Mouse (Mus musculus): ENCODE measurements around the gene Lrrc23.
"Not testable (repeated sequence)": the region's sequence is repeated elsewhere in the genome, so short reads cannot be mapped to it uniquely, and the experiment has no call there.

Lrrc23 gene

DNA sequence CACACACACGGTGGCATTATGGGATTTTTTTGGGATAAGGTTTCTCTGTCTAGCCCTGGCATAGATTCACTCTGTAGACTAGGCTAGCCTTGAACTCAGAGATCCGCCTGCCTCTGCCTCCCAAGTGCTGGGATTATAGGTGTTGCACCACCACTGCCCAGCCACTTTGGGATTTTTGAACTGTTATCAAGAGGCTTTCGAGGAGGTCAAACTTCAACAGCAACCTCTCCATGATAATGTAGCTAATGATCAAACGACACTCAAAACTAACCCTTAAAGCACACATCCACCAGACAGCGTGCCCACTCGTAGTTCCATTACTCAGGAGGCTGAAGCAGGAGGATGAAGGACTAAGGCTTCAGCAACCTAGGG is 28.4 kb upstream of the Lrrc23 start:
- no peak for DNase-seq (ENCODE audit: low read depth, low spot score)

DNA sequence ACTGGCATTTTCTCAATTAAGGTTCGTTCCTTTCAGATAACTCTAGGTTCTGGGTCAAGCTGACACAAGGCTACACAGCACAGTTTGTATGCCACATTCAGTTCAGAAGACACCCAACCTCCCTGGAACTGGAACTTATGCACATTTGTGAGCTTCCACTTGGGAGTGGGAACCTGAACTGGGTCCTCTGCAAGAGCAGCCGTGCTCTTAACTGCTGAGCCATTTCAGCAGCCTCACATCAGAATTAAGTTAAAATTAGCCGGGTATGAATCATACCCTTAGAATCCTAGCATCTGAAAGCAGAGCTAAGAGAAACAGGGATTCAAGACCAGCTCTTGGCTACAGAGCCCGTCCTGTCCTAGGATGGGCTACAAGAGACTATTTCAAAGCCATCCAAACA is 27.8 kb upstream of the Lrrc23 start:
- no peak for DNase-seq (ENCODE audit: low read depth, low spot score)

DNA sequence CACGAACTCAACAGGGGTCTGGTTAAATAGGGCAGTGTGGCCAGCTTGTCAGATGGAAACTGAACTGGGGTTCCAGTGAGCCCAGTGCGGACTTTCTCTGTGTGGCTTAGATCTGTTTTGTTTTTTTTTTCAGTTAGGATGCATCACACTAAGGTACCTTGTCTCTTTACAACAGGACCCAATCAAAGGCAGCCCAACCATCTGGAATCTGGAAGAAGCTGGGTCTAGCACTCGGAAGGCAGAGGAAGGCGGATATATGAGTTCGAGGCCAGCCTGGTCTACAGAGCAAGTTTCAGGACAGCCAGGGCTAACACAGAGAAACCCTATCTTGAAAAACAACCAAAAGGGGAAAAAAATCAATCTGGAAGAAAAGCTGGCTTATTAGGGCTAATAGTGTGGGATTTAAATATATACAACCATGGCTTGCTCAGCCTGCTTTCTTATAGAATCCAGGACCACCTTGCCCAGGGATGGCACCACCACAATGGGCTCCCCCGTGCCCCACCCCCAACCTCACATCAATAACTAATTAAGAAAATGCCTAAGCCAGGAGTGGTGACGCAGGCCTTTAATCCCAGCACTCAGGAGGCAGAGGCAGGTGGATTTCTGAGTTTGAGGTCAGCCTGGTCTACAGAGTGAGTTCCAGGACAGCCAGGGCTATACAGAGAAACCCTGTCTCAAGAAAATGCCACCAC is 27.1 kb upstream of the Lrrc23 start:
- no peak for DNase-seq (ENCODE audit: low read depth, low spot score)

DNA sequence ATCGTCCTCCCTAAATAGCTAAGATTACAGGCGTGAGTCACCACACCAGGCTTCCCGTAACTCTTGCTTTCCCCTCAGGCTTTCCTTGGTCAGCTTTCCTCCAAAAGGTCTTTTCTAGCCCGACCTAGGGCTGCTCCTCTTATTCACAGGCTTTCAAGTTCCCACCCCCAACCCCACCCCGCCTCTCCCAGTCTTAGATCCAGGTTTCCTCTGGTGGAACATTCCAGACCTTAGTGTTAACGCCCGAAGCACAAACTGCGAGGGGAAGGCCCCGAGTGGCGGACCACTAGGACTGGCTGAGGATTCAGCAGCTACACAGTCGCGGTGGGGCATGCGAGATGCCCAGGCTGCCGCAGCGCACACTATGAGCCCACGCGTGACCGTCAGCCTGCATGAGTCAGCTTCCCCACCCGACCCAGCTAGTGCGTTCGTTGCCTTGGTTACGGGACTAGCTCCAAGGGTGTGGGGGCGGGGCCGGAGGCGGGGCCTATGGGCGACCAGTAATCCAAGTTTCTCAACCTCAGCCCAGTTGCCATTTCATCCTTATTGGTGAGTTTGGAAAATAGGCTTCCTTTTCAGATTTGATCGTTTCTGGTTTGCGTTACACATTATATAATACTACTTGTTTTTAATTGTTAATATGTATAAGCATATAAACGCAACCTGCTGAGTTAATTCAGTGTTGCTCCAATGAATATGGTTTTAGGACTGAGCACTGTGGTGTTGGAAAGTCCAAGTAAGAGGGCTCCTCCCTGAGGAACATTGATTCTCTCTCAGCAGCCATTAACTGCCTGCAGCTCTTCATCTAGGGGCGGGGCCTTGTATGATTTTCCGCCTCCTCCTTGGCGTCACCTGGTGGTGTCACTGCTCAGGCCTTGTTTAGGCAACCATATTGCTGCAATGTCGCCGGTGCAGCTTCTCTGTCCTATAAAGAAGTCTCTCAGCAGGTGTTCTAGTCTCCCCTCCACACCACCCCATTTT is 26.1 kb upstream of the Lrrc23 start:
- DNase-seq (ENCODE audit: low read depth, low spot score) = peak; percentile 75

GRCm38 (mm10) chr6:124804341-124804740 is 24.8 kb upstream of the Lrrc23 start:
- DNase-seq (ENCODE audit: low read depth, low spot score) = no peak

DNA sequence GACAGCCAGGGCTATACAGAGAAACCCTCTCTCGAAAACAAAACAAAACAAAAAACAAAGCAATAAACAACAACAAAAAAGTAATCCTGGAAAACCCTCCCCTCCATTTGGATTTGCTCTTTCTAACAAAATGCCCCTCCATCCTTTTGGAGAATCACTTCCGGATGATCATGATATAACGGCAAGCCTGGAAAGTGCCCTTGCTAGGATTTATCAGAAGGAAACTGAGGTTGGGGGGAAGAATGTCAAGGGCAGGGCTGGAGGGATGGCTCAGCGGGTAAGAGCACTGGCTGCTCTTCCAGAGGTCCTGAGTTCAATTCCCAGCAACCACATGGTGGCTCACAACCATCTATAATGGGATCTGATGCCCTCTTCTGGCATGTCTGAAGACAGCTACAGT is 24.2 kb upstream of the Lrrc23 start:
- not testable (repeated sequence) for DNase-seq (ENCODE audit: low read depth, low spot score)

GRCm38 (mm10) chr6:124803061-124803460 is 23.5 kb upstream of the Lrrc23 start:
- no peak for DNase-seq (ENCODE audit: low read depth, low spot score)

DNA sequence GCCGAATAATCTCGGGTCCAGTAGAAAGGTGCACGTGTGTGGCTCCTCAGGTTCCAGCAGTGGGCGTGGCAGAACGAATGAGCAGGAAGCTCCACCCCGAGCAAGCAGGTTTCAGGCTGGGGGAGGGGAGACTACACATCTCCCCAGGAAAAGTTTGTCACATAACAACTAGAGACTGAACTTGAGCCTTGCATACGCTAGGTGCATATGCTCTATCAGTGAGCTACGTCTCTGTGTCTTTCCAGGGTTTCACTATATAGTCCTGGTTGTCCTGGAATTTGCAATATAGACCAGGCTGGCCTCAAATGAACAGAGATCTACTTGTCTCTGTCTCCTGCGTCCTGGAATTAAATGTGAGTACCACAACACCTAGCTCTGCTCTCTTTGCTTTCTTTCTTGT is 22.9 kb upstream of the Lrrc23 start:
- DNase-seq (ENCODE audit: low read depth, low spot score) = not testable (repeated sequence)

DNA sequence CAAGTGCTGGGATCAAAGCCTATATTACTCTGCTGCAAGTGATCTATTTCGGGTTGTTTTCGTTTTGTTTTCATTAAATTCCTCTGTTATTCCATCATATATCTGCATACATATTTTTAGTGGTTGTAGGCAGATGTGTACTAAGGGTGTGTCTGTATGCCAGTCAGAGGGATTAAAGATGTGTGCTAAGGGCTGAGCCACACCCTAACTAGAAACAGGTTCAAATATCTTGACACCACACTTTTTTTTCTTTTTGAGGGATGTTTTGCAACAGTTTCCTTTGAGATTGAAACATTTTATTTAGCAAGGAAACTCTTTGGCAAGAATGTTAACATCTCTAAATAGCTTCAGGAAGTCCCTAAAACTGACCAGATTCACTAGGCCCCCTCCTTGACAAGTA is 16.7 kb upstream of the Lrrc23 start:
- no peak for DNase-seq (ENCODE audit: low read depth, low spot score)

GRCm38 (mm10) chr6:124795781-124796180 is 16.3 kb upstream of the Lrrc23 start:
- no peak for DNase-seq (ENCODE audit: low read depth, low spot score)

DNA sequence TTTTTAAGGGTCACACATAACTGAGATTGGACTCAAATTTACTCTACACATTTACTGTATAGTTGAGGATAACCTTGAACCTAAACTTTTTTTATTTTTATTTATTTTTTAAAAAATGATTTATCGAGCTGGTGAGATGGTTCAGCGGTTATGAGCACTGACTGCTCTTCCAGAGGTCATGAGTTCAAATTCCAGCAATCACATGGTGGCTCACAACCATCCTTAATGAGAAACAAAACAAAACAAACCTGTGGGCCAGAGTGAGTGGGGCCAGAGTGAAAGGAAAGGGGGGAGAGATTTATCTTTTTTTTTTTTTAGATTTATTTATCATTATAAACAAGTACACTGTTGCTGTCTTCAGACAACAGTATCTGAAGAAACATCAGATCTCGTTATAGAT is 12.4 kb upstream of the Lrrc23 start:
- no peak for DNase-seq (ENCODE audit: low read depth, low spot score)

- DNase-seq (ENCODE audit: low read depth, low spot score) = no peak
Observed at GRCm38 (mm10) chr6:124790121-124790520, 10.6 kb upstream of the Lrrc23 start.

DNA sequence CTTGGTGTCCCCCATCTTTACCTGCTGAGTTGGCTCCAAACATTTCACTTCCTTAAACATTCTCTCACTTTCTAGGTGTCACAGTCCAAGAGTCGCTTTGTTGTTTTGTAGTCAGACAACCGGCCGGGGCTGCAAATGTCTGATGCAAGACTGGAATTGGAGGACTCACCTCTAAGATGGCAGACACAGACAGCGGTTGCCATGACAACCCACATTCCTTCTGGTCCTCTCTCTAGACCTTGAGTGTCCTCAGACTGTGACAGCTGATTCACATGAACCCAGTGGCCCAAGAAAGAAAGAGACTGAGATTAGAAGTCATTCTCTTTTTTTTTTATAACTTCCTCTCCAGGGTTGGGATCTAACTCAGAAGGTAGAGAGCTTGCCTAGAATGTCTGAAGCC is 10.0 kb upstream of the Lrrc23 start:
- no peak for DNase-seq (ENCODE audit: low read depth, low spot score)

DNA sequence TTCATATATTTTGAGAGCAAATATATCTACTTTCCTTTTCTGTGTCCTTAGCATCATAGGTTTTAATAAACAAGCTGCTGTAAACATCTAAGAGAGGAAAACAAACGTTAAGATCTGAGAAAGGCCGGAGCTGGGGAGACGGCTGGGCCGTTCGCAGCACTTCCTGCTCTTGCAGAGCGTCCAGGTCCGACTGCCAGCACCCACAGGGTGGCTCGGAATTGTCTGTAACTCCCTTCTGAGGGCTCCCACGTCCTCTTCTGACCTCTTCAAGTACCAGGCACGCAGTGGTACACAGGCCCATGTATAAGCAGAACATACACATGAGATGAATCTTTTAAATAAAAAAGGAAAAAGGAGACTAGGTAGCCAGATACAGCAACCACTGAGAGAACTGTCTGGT is 8.2 kb upstream of the Lrrc23 start:
- DNase-seq (ENCODE audit: low read depth, low spot score) = no peak

DNA sequence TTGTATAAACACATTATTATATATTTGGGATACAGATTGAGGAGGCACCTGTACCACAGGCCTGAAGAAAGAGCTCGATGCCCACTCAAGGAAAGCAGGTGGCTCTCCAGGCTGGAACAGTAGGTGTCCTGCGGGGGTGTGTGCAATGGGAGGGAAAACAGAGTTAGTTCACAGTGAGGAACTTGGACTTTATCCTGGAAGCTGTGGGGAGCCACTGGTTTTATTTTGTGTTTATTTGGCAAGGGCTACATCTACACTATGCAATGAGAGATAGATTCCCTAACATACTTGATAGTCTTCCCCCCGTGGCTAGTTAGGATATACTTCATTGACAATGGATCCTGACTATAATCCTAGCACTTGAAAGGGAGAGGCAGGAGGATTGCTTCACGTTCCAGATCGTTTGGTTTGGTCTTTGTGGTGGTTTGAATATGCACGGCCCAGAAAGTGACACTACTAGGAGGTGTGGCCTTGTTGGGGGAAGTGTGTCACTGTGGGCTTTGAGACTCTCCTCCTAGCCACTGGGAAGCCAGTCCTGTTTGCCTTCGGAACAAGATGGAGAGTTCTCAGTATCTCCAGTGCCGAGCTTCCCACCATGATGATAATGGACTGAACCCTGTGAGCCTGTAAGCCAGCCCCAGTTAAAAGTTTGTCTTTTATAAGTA is 7.4 kb upstream of the Lrrc23 start:
- no peak for DNase-seq (ENCODE audit: low read depth, low spot score)

DNA sequence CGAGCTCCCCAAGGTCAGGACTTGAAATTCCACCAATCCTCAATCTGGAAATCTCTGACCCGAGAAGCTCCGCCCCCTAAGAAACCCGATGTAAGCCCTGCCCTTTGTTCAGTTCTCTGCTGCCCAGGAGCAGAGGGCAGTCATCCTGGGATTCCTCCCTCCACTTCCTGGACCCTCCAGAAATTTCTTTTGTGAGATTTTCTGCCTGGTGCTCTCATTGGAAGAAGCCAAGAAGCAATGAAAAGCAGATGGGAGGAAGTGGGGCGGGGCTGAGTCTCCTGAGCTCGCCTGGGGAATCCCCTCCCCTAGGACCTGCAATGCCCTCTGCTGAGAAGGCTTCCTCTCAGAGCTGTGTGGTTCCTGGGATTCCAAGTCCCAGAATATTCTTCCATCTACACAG is 2.9 kb upstream of the Lrrc23 start:
- no peak for DNase-seq (ENCODE audit: low read depth, low spot score)

DNA sequence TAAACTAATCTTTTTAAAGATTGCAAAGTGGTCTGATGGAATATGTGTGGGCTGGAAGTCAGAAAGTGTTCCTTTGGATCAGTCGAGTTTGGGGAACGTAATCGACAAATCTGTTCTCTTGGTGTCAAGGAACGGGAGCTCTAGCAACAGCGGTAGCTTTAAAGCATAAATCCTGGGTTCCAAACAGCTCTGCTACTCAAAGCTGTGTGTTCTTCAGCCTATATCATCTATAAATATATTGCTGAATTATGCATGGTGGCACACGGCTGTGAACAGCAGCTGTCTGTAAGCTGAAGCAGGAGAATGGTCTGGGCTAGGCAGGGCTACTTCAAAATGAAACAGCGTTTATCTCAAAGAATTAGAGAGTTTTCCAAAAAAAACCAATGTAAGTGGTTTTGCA is 1.4 kb upstream of the Lrrc23 start:
- no peak for DNase-seq (ENCODE audit: low read depth, low spot score)

DNA sequence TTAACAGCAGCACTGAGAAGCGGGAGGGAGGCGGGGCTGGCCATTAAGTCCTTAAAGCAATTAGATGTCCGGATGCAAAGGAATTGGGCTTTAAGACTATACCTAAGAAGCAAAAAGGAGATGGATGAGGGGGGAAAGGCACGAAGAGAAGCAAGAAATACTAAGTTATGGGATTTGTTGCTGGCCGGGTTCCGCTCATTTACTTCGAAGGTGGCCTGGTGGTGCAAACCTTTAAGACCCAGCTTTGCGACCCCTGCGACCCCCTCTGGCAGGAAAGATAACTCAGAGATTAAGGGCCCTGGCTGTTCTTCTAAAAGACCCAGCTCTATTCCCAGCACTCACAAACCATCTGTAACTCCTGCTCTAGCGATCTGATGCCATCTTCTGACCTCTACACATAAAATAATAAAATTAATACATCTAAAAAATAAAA is 473 bp upstream of the Lrrc23 start:
- DNase-seq (ENCODE audit: low read depth, low spot score) = no peak

- DNase-seq (ENCODE audit: low read depth, low spot score) = no peak
Observed at GRCm38 (mm10) chr6:124770511-124770910, 9.0 kb downstream of the Lrrc23 start.

DNA sequence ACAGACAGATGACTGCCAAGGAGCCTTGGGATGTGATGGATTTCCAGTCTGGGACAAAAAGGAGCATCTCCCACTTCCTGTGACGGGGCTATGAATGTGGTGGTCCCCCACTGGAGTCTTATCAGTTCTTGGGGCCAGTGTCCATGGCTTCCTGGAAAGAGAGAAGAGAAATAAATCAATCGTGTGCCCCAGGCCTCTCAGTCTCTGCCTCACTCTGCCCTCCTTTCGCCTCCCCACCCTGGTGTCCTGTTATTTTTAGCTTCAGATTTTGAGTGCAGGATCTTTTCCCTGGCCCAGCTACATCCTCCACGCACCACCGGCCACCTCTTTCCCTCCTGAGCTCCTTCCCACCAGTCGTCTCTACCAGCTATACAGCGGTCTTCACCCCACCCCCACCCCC is 9.5 kb downstream of the Lrrc23 start:
- DNase-seq (ENCODE audit: low read depth, low spot score) = no peak

DNA sequence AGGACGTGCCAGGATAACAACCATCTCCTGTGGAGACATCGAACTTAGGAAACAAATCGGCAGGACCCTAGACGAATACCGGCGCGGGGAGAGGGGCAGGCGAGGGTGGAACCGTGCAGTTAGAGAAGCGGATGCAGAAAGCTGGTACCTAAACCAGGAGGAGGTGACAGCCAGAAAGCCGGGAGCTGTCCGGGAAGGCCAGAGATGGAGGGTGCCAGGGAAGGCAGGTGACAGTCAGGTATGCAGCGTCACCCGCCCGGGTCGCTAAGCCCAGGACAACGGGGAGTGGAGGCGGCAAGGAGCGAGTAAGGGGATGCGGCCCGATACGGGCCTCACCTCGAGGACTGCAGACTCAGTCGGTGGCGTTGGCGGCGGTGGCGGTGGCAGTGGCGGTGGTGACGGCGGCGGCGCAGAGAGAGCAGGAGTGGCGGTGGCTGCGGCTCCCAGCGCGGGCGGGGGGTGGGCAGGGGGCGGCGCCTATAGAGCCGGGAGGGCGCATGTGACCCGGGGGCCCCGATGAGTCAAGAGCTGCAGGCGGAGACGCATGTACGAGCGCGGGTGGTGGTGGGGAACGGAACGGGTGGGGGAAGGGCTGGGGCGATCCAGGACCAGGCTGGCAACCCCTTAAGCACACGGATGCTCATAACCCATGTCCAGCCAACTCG is 10.3 kb downstream of the Lrrc23 start, which contains the start of gene Eno2:
TSS of gene Eno2 (minus strand) at position 573 of the 665 bp plus-strand sequence.
- no peak for DNase-seq (ENCODE audit: low read depth, low spot score)

DNA sequence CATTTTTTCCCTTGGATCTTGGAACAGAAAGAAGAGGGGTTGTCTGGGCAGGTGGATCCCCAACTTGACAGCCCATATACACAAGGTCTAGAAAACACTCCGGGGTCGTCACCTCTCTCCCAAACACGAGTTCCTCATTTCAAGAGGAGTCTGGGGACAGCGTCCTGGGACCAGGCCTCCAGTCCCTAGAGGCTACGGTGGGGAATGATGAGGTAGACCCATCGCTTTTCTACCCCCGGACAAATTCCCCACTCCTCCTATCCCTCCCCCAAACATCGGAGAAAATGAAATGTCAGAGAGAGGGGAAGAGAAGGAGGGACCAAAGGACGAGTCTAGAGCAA is 10.9 kb downstream of the Lrrc23 start:
- no peak for DNase-seq (ENCODE audit: low read depth, low spot score)

Data from retina, postnatal 7 days (tissue).